8 mouse cellular contexts compared by ENCODE assay signal in the genomic region with DNA sequence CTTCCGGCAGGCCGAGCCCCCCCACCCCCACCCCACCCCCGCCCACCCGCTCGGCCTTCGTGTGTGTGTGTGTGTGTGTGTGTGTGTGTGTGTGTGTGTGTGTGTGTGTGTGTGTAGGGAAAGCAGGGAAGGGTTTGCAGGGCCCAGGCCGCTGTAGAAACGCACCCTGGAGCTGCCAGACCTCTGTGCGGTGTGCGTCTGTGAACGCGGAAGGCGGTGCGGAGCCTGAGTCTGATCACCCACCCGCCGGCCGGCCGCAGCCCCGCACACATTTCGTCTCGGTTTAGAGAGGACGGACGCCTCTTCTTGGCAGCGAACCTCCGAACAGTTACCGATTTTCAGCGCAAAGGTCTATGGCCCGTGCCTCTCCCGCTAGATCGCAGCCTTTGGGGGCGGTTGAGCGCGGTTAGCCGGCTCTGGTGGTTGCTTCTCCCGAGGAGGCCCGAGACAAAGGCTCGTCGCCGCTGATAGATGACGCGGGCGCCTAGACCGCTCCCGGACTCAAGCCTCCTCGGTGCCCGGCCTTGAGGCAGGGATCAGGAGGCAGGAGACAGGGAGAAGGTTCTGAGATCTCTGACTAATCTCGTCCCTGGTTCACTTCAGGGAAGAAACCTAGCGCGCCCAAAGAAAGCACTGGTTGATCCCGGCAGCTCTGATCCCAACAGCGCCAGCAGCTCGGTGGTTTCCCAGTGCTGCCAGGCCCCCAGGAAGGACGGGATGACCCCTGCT. TPM values are rescaled to one million over a fixed set of nuclear protein-coding genes. Genes with fewer than 3 reads are reported as not detected.
DNase-seq lines count a peak whose midpoint lies in the region; ATAC-seq and TF ChIP-seq lines count a peak whose summit lies in the region.

No protein-coding gene starts in this region.

- no peak for TF ChIP-seq EP300 in stomach, postnatal 0 days (optimal IDR thresholded peaks at IDR 0.05)

- H3K9me3 ChIP-seq in forebrain, embryonic 10.5 days: no peaks in the 10 kb centered on the region
- no peaks in the 10 kb centered on the region for H3K9me3 ChIP-seq in forebrain, embryonic 11.5 days (ENCODE audit: control insufficient read depth, low read length)
- H3K9me3 ChIP-seq in neural tube, embryonic 11.5 days (ENCODE audit: control insufficient read depth, low read length): no peaks in the 10 kb centered on the region
- no peaks in the 10 kb centered on the region for H3K9me3 ChIP-seq in intestine, embryonic 15.5 days
- H3K9me3 ChIP-seq in stomach, postnatal 0 days (ENCODE audit: control insufficient read depth, low read length): no peaks in the 10 kb centered on the region

- peak; percentile 50; the same call in 1 of the 2 replicates for TF ChIP-seq CTCF in stomach, postnatal 0 days (IDR thresholded peaks at IDR 0.05; ENCODE audit: low read depth)

- H3K9ac ChIP-seq in forebrain, embryonic 11.5 days (ENCODE audit: low read length): no peak overlapping the region
- H3K9ac ChIP-seq in neural tube, embryonic 11.5 days (ENCODE audit: low read length): peak overlapping the region; percentile 61
- no peak overlapping the region for H3K9ac ChIP-seq in intestine, embryonic 15.5 days
- no peak overlapping the region for H3K9ac ChIP-seq in stomach, postnatal 0 days (ENCODE audit: low read length)

- H3K4me3 ChIP-seq in forebrain, embryonic 10.5 days: peak overlapping the region; percentile 22
- H3K4me3 ChIP-seq in forebrain, embryonic 11.5 days (ENCODE audit: low read depth, low read length): no peak overlapping the region
- H3K4me3 ChIP-seq in neural tube, embryonic 11.5 days (ENCODE audit: low read depth, low read length): peak overlapping the region; percentile 28
- no peak overlapping the region for H3K4me3 ChIP-seq in intestine, embryonic 15.5 days (replicated peaks)
- no peak overlapping the region for H3K4me3 ChIP-seq in stomach, postnatal 0 days (ENCODE audit: low read depth, low read length)

- H3K4me2 ChIP-seq in forebrain, embryonic 11.5 days (ENCODE audit: low read depth, low read length, severe bottlenecking): no peak overlapping the region
- peak overlapping the region; percentile 39 for H3K4me2 ChIP-seq in neural tube, embryonic 11.5 days (ENCODE audit: low read depth)
- peak overlapping the region; percentile 35 for H3K4me2 ChIP-seq in intestine, embryonic 15.5 days (replicated peaks)
- no peak overlapping the region for H3K4me2 ChIP-seq in stomach, postnatal 0 days (replicated peaks; ENCODE audit: low read depth)

- no peaks in the 10 kb centered on the region for H3K36me3 ChIP-seq in forebrain, embryonic 10.5 days (replicated peaks)
- no peaks in the 10 kb centered on the region for H3K36me3 ChIP-seq in forebrain, embryonic 11.5 days (ENCODE audit: control insufficient read depth, insufficient read depth, low read length)
- no peaks in the 10 kb centered on the region for H3K36me3 ChIP-seq in neural tube, embryonic 11.5 days (ENCODE audit: control insufficient read depth, insufficient read depth, low read length)
- H3K36me3 ChIP-seq in intestine, embryonic 15.5 days: no peaks in the 10 kb centered on the region
- no peaks in the 10 kb centered on the region for H3K36me3 ChIP-seq in stomach, postnatal 0 days (ENCODE audit: control insufficient read depth, insufficient read depth, low read length)

- no peak overlapping the region for H3K27ac ChIP-seq in forebrain, embryonic 10.5 days
- H3K27ac ChIP-seq in forebrain, embryonic 11.5 days (ENCODE audit: low read depth, low read length): no peak overlapping the region
- H3K27ac ChIP-seq in neural tube, embryonic 11.5 days (ENCODE audit: low read depth, low read length): no peak overlapping the region
- H3K27ac ChIP-seq in intestine, embryonic 15.5 days: no peak overlapping the region
- no peak overlapping the region for H3K27ac ChIP-seq in stomach, postnatal 0 days (replicated peaks)

- under 1% methylated on average over 49 of the region's 53 CpGs for WGBS in forebrain, embryonic 10.5 days
- WGBS in forebrain, embryonic 11.5 days: under 1% methylated on average over 44 of the region's 53 CpGs
- WGBS in neural tube, embryonic 11.5 days: 1% methylated on average over 53 of the region's 53 CpGs
- under 1% methylated on average over 53 of the region's 53 CpGs for WGBS in intestine, embryonic 15.5 days
- WGBS in stomach, postnatal 0 days: 2% methylated on average over 51 of the region's 53 CpGs

- no peak for ATAC-seq in forebrain, embryonic 11.5 days (replicated peaks; ENCODE audit: low FRiP score)
- ATAC-seq in neural tube, embryonic 11.5 days (ENCODE audit: insufficient read depth, low FRiP score, low TSS enrichment): 0 out of 2 replicates have a peak, but pooled peaks have one; percentile 54
- no peak for ATAC-seq in intestine, embryonic 15.5 days
- no peak for ATAC-seq in stomach, postnatal 0 days (ENCODE audit: low FRiP score, low TSS enrichment)

- no peak for DNase-seq in forebrain, embryonic 10.5 days (ENCODE audit: extremely low spot score, low spot score)
- DNase-seq in forebrain, embryonic 11.5 days (ENCODE audit: low spot score): no peak
- DNase-seq in neural tube, embryonic 11.5 days (ENCODE audit: low spot score): peak; percentile 70
- DNase-seq in neural tube, embryonic 10.5 days (ENCODE audit: extremely low spot score, low spot score): no peak
- DNase-seq in stomach, postnatal 0 days (ENCODE audit: low spot score): peak; percentile 22
- DNase-seq in right cerebral cortex, postnatal 25 days: no peak
- no peak for DNase-seq in frontal cortex, postnatal 10 days (ENCODE audit: low spot score in 2 of 2)

- peaks cover 100% of the 10 kb centered on the region for H3K27me3 ChIP-seq in forebrain, embryonic 10.5 days (ENCODE audit: poor library complexity, severe bottlenecking)
- H3K27me3 ChIP-seq in forebrain, embryonic 11.5 days (ENCODE audit: control insufficient read depth, insufficient read depth, low read length): peaks cover 98% of the 10 kb centered on the region
- H3K27me3 ChIP-seq in neural tube, embryonic 11.5 days (ENCODE audit: control insufficient read depth, insufficient read depth, low read length): peaks cover 98% of the 10 kb centered on the region
- H3K27me3 ChIP-seq in intestine, embryonic 15.5 days (replicated peaks): peaks cover 95% of the 10 kb centered on the region
- peaks cover 39% of the 10 kb centered on the region for H3K27me3 ChIP-seq in stomach, postnatal 0 days (ENCODE audit: control insufficient read depth, insufficient read depth, low read length)

- peaks cover 18% of the 10 kb centered on the region for H3K4me1 ChIP-seq in forebrain, embryonic 10.5 days
- H3K4me1 ChIP-seq in forebrain, embryonic 11.5 days (replicated peaks; ENCODE audit: control insufficient read depth, insufficient read depth, low read length): no peaks in the 10 kb centered on the region; the same call in 1 of the 2 replicates
- H3K4me1 ChIP-seq in neural tube, embryonic 11.5 days (ENCODE audit: control insufficient read depth, insufficient read depth, low read length): no peaks in the 10 kb centered on the region
- 0 out of 2 replicates have a peak, but pooled peaks cover 2% of the 10 kb centered on the region for H3K4me1 ChIP-seq in intestine, embryonic 15.5 days (replicated peaks)
- H3K4me1 ChIP-seq in stomach, postnatal 0 days (replicated peaks; ENCODE audit: control insufficient read depth, insufficient read depth): no peaks in the 10 kb centered on the region

RNA-seq across cellular contexts. Expression of a gene that starts 6.3 kb away (rescaled TPM):
- not detected in 2 replicates for polyA plus RNA-seq in forebrain, embryonic 10.5 days (2016; fragmentation: Nextera tagmentation; extraction: Ambion mirVana)
- polyA plus RNA-seq in forebrain, embryonic 11.5 days (2014; fragmentation: Nextera tagmentation; extraction: Ambion mirVana): not detected in 2 replicates
- 3.0 and 4.6 TPM in 2 replicates for polyA plus RNA-seq in neural tube, embryonic 11.5 days (2014; fragmentation: Nextera tagmentation; extraction: Ambion mirVana)
- polyA plus RNA-seq in intestine, embryonic 15.5 days (2015; fragmentation: Nextera tagmentation; extraction: Ambion mirVana): not detected in 2 replicates
- polyA plus RNA-seq in stomach, postnatal 0 days (2015; fragmentation: Nextera tagmentation; extraction: Ambion mirVana): not detected in 2 replicates

RNA-seq across cellular contexts. Expression of a gene that starts 11.3 kb away (rescaled TPM):
- not detected in 2 replicates for polyA plus RNA-seq in forebrain, embryonic 10.5 days (2016; fragmentation: Nextera tagmentation; extraction: Ambion mirVana)
- not detected in 2 replicates for polyA plus RNA-seq in forebrain, embryonic 11.5 days (2014; fragmentation: Nextera tagmentation; extraction: Ambion mirVana)
- 1.9 and 2.0 TPM in 2 replicates for polyA plus RNA-seq in neural tube, embryonic 11.5 days (2014; fragmentation: Nextera tagmentation; extraction: Ambion mirVana)
- polyA plus RNA-seq in intestine, embryonic 15.5 days (2015; fragmentation: Nextera tagmentation; extraction: Ambion mirVana): not detected in 2 replicates
- not detected in 2 replicates for polyA plus RNA-seq in stomach, postnatal 0 days (2015; fragmentation: Nextera tagmentation; extraction: Ambion mirVana)

RNA-seq across cellular contexts. Expression of a gene that starts 22.0 kb away (rescaled TPM):
- not detected in 2 replicates for polyA plus RNA-seq in forebrain, embryonic 10.5 days (2016; fragmentation: Nextera tagmentation; extraction: Ambion mirVana)
- 0.11 TPM in 1 of 2 replicates, not detected in the other for polyA plus RNA-seq in forebrain, embryonic 11.5 days (2014; fragmentation: Nextera tagmentation; extraction: Ambion mirVana)
- 2.4 and 4.5 TPM in 2 replicates for polyA plus RNA-seq in neural tube, embryonic 11.5 days (2014; fragmentation: Nextera tagmentation; extraction: Ambion mirVana)
- polyA plus RNA-seq in intestine, embryonic 15.5 days (2015; fragmentation: Nextera tagmentation; extraction: Ambion mirVana): not detected in 2 replicates
- 0.05 TPM in 1 of 2 replicates, not detected in the other for polyA plus RNA-seq in stomach, postnatal 0 days (2015; fragmentation: Nextera tagmentation; extraction: Ambion mirVana)

RNA-seq across cellular contexts. Expression of a gene that starts 23.7 kb away (rescaled TPM):
- polyA plus RNA-seq in forebrain, embryonic 10.5 days (2016; fragmentation: Nextera tagmentation; extraction: Ambion mirVana): not detected in 2 replicates
- not detected in 2 replicates for polyA plus RNA-seq in forebrain, embryonic 11.5 days (2014; fragmentation: Nextera tagmentation; extraction: Ambion mirVana)
- polyA plus RNA-seq in neural tube, embryonic 11.5 days (2014; fragmentation: Nextera tagmentation; extraction: Ambion mirVana): 58.3 and 60.4 TPM in 2 replicates
- polyA plus RNA-seq in intestine, embryonic 15.5 days (2015; fragmentation: Nextera tagmentation; extraction: Ambion mirVana): 1.9 and 2.6 TPM in 2 replicates
- polyA plus RNA-seq in stomach, postnatal 0 days (2015; fragmentation: Nextera tagmentation; extraction: Ambion mirVana): not detected in 2 replicates

RNA-seq across cellular contexts. Expression of a gene that starts 24.3 kb away (rescaled TPM):
- polyA plus RNA-seq in forebrain, embryonic 10.5 days (2016; fragmentation: Nextera tagmentation; extraction: Ambion mirVana): not detected in 2 replicates
- not detected in 2 replicates for polyA plus RNA-seq in forebrain, embryonic 11.5 days (2014; fragmentation: Nextera tagmentation; extraction: Ambion mirVana)
- polyA plus RNA-seq in neural tube, embryonic 11.5 days (2014; fragmentation: Nextera tagmentation; extraction: Ambion mirVana): 36.3 and 37.3 TPM in 2 replicates
- 7.7 and 10.1 TPM in 2 replicates for polyA plus RNA-seq in intestine, embryonic 15.5 days (2015; fragmentation: Nextera tagmentation; extraction: Ambion mirVana)
- polyA plus RNA-seq in stomach, postnatal 0 days (2015; fragmentation: Nextera tagmentation; extraction: Ambion mirVana): 18.0 and 18.2 TPM in 2 replicates

Comparison
In these comparisons a context has a peak if more than half of its experiments do, and no peak if none do; other contexts are left out.
1. DNase-seq: peak in neural tube, embryonic 11.5 days (single experiment) and stomach, postnatal 0 days (single experiment); none in forebrain, embryonic 10.5 days (single experiment), forebrain, embryonic 11.5 days (single experiment), neural tube, embryonic 10.5 days (single experiment), right cerebral cortex, postnatal 25 days (single experiment) and frontal cortex, postnatal 10 days (0 of 2).
2. H3K4me3 ChIP-seq: peak in forebrain, embryonic 10.5 days (single experiment) and neural tube, embryonic 11.5 days (single experiment); none in forebrain, embryonic 11.5 days (single experiment), intestine, embryonic 15.5 days (single experiment) and stomach, postnatal 0 days (single experiment).
3. H3K4me2 ChIP-seq: peak in neural tube, embryonic 11.5 days (single experiment) and intestine, embryonic 15.5 days (single experiment); none in forebrain, embryonic 11.5 days (single experiment) and stomach, postnatal 0 days (single experiment).